In the genomic region with DNA sequence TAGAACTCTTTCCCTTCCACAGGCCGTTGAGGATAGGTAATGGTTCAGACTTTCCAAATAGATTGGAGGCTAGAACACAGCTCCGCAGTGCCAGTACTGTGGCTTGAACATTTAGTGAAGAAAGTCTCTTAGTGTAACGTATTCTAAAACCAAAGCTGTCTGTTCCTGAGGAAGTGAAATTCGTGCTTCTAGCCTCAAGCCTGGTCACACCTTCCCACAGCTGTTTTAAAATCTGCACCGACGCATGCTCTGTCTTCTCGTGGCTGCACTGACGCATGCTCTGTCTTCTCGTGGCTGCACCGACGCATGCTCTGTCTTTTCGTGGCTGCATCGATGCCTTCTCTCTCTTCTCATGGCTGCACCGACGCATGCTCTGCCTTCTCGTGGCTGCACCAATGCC, we compare ENCODE assay signal across 1 mouse cellular context.
A peak's percentile ranks its signal among the peaks of the same experiment; 100 is the strongest.
TF ChIP-seq lines count a peak whose summit lies in the region.

No protein-coding gene starts in this region.

TF ChIP-seq in CH12.LX, 34 proteins besides CTCF, POLR2A, EP300 and RAD21 (continued from another document):
- TF ChIP-seq MAX (IDR thresholded peaks at IDR 0.05; ENCODE audit: low read length) (peak; percentile 85), MYC (IDR thresholded peaks at IDR 0.05; ENCODE audit: low read depth, low read length) (peak; percentile 61; the same call in 1 of the 2 replicates), NELFE (IDR thresholded peaks at IDR 0.05; ENCODE audit: low read depth, low read length) (no peak), ZC3H11A (IDR thresholded peaks at IDR 0.05; ENCODE audit: low read depth, low read length) (no peak), RCOR1 (conservative IDR thresholded peaks at IDR 0.05; ENCODE audit: low read depth, low read length) (no peak), ETS1 (conservative IDR thresholded peaks at IDR 0.05; ENCODE audit: low read depth, low read length) (peak; percentile 41), HCFC1 (IDR thresholded peaks at IDR 0.05; ENCODE audit: low read depth, low read length) (no peak), JUND (conservative IDR thresholded peaks at IDR 0.05; ENCODE audit: low read depth, low read length) (no peak), KAT2A (IDR thresholded peaks at IDR 0.05; ENCODE audit: insufficient replicate concordance, low read length) (no peak), ELF1 (IDR thresholded peaks at IDR 0.05; ENCODE audit: low read depth, low read length) (no peak), BHLHE40 (IDR thresholded peaks at IDR 0.05; ENCODE audit: low read depth, low read length) (peak; percentile 76), NRF1 (IDR thresholded peaks at IDR 0.05; ENCODE audit: low read depth, low read length) (peak; percentile 83), E2F4 (IDR thresholded peaks at IDR 0.05; ENCODE audit: insufficient replicate concordance, low read depth, low read length) (no peak), IRF4 (IDR thresholded peaks at IDR 0.05; ENCODE audit: low read depth, low read length) (peak; percentile 51; the same call in 1 of the 2 replicates), TBP (conservative IDR thresholded peaks at IDR 0.05; ENCODE audit: low read depth, low read length) (no peak)
